Mouse (Mus musculus) thymus, postnatal 0 days (tissue): ENCODE results near the gene 3425401B19Rik. TPM values are rescaled to one million over a fixed set of nuclear protein-coding genes. Genes with fewer than 3 reads are reported as not detected.

Experiments
- DNase-seq: peaks from one replicate; pipeline ENCODE4 v3.0.0-alpha.2; 2015; ENCODE audit warnings: low spot score
- polyA plus RNA-seq: library from polyadenylated mRNA; unstranded; fragments of >200 nt; fragmentation: Nextera tagmentation; extraction: Ambion mirVana; gene quantifications from 2 replicates; pipeline ENCODE4 v1.2.1, GENCODE M21; 2015

Gene 3425401B19Rik
- 0.06 TPM in 1 of 2 replicates, not detected in the other for polyA plus RNA-seq

GRCm38 (mm10) chr14:32685124-32685826 lies at the start of gene 3425401B19Rik:
TSS of gene 3425401B19Rik (minus strand) at chr14:32685293.
- no peak for DNase-seq

- DNase-seq: no peak
These were observed 47.9 kb upstream of the 3425401B19Rik start for GRCm38 (mm10) chr14:32732961-32733360.

DNA sequence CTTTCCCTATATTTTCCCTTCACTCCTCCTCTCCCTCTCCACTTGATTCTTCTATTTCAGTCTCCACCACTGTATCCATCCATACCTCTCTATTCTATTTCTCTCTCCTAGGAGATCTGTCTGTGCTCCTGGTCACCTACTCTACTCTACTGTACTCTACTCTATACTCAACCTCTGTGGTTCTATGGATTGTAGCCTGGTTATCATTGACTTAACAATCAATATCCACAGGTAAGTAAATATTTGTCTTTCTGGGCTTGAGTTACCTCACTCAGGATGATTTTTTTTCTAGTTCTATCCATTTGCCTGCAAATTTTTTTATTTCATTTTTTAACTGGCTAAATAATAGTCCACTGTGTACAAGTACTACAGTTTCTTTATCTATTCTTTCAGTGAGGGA lies 41.8 kb upstream of the 3425401B19Rik start:
- no peak for DNase-seq

GRCm38 (mm10) chr14:32721461-32721860 lies 36.4 kb upstream of the 3425401B19Rik start:
- DNase-seq: no peak

DNA sequence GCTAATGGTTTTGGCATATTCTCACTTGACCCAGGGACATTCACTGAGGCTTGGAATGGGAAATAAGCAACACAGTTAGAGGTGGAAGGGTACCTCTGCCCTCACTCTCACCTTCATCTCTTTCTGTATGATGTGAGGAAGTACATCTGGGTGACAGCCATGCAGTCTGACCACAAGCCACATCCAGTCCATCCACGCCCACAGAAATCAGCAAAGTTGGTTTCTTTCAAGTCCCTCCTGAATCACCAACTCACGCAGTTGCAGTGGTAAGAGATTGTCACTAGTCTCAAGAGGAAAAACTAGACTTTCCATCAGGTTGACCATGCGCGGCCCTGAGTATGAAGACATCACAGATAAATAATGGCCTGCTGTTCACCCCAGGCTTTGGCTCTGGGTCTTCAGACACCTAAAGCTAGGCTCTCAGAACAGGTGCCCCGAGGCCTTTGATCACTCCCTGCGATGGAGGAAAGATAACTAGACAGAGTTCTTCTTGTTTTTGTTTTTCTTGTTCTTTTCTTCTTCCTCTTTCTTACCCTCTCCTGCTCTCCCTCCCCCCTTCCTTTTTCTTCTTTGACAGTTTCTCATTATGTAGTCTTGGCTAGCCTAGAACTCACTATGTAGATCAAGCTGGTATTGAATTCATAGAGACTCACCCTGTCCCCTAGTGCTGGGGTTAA lies 31.8 kb upstream of the 3425401B19Rik start:
- DNase-seq: peak; percentile 33

DNA sequence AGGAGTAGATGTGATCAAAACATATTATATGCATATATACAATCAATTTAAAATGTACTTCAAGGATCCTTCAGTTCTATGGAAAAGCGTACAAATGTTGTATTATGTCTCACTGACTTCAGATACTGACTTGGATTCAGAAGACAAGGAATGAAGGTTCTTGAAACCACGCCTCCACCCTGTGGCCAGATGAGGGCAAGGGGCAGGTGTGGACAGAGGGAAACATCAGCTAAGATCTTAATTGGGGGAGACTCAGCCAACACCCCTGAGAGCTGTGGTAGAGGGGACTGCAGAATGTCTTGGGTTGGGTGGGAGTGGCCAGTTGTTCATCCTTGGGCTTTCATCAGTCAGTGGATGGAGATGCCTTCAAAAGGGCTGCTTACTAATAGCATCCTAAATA lies 30.4 kb upstream of the 3425401B19Rik start:
- DNase-seq: no peak

DNA sequence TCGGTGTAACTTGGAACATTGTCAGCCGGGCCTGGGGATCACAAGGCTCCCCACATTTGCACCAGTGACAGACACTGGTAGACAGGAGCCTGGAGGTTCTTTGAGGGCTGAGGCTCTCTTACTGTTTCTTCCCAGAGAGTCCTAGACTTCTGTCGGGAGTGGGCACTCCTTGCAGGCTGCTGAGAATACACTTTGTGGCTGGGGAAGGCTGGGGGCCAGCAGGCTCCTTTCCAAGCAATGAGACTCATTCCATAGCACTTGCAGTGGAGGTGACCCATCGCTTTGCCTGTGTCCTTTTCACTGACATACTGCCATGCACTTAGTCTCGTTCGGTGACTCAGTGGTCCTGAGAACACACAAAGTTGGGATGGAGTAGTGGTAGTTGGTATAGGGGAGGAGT lies 30.0 kb upstream of the 3425401B19Rik start:
- no peak for DNase-seq

- no peak for DNase-seq
These were observed 24.8 kb upstream of the 3425401B19Rik start for GRCm38 (mm10) chr14:32709861-32710260.

DNA sequence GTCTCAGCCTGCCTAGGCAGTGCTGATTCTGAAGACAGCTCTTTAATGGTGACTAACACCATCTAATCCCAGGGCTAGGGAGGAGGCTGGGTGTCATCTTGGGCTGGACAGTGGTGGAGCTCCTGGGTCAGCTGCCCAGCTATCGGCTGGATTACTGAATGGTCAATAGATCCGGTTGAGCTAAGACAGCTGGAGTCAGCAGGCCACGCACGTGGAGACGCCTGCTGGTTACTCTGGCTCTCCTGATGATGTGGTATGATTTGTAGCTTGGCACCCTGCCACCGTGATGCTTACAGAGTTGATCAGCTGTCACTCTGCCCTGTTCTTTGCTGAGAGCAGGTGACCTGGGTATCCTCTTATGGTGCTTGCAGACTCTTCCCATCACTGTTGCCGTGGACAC lies 23.7 kb upstream of the 3425401B19Rik start:
- no peak for DNase-seq

DNA sequence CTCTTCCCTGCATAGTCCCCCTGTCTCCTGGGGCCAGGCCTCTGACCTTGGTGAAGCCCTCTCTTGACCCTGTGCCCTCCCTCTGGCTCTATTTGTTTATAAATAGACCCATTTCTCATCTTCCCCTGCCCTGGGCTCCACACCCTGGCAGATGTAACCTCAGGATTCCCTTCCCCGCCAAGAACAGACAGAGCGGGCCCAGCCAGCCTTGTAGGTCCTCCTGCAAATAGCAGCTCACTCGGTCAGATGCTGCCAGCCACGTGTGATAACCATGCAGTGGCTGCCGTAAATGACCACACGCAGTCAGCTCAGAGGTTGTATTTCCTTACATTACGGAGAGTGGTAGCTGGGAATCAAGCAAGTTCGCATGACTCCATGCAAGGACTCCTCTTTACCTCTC lies 22.8 kb upstream of the 3425401B19Rik start:
- no peak for DNase-seq

DNA sequence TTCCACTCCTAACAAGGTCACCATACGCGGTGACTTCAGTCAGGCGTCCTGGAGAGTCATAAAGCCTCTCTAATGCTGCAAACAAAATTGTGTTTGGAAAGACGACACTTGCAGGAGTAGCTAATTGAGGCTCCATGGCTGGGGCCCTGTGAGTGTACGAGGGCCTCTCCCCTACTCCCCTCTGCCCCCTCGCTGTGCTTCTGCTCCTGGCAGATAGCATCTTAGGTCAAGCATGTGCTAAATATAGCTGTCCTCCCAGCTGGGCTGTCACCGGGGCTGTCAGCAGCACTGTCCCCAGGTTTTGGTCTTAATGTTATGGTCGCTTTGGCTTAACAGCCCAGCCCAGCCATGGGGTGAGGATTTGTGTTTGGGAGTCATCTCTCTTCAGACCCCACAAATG lies 15.9 kb upstream of the 3425401B19Rik start:
- DNase-seq: no peak

- DNase-seq: no peak
These were observed 13.5 kb upstream of the 3425401B19Rik start for GRCm38 (mm10) chr14:32698556-32698955.

- no peak for DNase-seq
These were observed 12.7 kb upstream of the 3425401B19Rik start for GRCm38 (mm10) chr14:32697774-32698173.

- DNase-seq: no peak
These were observed 11.3 kb upstream of the 3425401B19Rik start for GRCm38 (mm10) chr14:32696344-32696743.

GRCm38 (mm10) chr14:32695906-32696305 lies 10.8 kb upstream of the 3425401B19Rik start:
- DNase-seq: no peak

DNA sequence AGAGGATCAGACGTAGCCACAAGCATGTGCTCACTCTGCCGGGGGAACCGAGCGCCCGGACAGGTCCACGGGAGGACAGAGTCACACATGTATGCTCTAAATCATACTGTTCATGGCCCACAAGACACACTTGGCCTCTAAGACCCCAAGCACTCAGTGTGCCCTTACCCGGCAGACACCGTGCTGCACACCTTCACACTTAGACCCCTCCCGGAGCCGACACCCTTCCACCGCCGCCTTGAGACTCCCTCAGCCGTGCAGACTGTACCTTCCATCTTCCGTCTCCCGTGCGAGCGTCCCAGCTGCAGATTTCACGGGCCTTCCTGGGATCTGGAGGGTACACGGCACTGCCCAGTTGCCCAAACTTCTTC lies 373 bp downstream of the 3425401B19Rik start:
- DNase-seq: no peak

GRCm38 (mm10) chr14:32683982-32684734 lies 935 bp downstream of the 3425401B19Rik start:
- DNase-seq: no peak

DNA sequence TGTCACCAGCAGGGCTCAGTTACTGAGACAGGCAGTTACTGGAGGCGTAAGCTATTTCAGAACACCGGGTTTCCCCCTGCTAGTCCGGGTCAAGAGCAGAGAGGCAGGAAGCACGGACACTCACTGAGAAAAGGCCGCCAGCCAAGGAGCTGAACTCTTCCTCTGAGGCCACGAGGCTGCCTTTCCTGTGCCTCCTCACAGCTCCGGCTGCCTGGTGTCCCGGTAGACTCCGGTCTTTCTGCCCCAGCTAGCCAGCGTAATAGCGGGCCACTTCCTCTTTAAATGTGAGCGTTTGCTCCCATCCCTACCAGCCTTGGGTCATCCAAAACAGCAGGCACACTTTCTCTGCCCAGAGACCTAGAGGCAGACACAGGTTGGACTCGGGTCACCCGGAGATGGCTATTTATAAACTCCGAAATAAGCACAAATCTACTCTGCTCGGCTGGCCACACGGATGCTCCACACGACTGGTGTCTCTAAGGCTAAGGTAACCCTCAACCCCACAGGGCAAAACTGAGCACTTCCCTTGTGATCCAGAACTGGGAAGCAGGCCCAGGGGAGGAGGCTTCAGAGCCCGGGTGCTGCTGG lies 1.7 kb downstream of the 3425401B19Rik start:
- DNase-seq: no peak

DNA sequence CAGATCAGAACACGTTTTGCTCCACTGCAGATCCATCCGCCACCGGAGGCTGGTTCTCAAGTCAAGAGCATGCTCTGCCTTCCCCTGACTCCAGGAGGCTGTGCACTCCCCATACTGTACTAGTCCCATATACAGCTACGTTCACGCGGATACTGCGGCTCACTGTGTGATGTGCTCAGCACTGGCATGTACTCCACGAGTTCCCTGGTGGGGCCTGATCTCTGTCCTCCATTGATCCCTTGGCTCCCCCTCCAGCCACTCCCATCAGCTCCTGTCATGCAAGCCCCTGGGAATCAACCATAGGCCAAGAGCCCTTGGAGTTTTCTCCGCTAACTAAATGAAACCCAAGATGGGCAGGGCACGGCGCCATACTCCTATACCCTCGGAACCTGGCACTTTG lies 2.6 kb downstream of the 3425401B19Rik start:
- no peak for DNase-seq

- no peak for DNase-seq
These were observed 3.5 kb downstream of the 3425401B19Rik start for GRCm38 (mm10) chr14:32681603-32682002.

GRCm38 (mm10) chr14:32678565-32678964 lies 6.5 kb downstream of the 3425401B19Rik start:
- DNase-seq: no peak

DNA sequence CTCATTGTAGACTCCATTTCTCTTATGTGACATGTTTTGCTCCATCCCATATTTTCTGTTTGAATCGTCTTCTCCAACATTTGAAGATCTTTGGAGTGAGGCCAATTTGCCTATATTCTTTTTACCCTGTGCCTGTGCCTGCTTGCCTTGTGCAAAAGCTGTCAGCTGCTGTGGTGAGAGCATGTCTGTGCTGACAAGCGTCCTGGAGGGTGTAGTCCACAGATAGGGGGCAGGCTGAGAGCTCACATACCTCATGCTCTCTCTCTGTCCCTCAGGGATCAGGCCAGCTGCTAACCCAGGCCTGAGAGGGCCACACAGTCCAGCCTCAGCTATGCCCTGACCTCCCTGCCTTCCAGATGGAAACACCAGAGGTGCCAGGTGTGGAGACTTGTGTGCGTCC lies 11.9 kb downstream of the 3425401B19Rik start:
- no peak for DNase-seq
